Comparison of ENCODE assay signal across 10 mouse cellular contexts in the genomic region with DNA sequence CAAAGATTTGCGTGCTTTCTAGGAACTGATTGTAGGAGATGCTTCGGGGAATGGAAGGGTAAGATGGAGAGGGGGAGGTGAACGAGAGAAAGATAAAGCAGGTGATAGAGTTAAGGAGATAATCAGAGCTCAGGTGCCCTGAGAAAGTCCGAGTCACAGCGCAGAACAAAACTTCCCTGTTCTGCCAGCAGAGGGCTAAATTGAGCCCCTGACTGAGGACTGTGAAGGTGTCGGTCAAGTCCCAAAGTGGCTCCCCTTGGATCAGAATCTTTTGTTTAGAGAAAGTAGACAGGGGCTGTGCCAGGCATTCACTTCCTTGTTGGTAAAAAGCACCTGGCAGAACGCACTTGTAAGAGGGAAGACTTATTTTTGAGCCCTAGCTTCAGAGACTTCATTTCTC. TPM values are rescaled to one million over a fixed set of nuclear protein-coding genes. Genes with fewer than 3 reads are reported as not detected.
A peak's percentile ranks its signal among the peaks of the same experiment; 100 is the strongest.
DNase-seq lines count a peak whose midpoint lies in the region; ATAC-seq and TF ChIP-seq lines count a peak whose summit lies in the region.
"Had no signal": no experiment of that assay in that cellular context is flagged by ENCODE, and none has a peak within 500 bp of the region (broad histone marks: within the 10 kb centered on the region; RNA-seq: fewer than 3 reads in every experiment).

No protein-coding gene starts in this region.

- H3K4me1 ChIP-seq in forebrain, embryonic 10.5 days = peaks cover 21% of the 10 kb centered on the region
- H3K4me1 ChIP-seq in forebrain, embryonic 15.5 days = peaks cover 13% of the 10 kb centered on the region
- no peaks in the 10 kb centered on the region for H3K4me1 ChIP-seq in liver, adult 2 months (ENCODE audit: control insufficient read depth, insufficient read depth, low read length)
- no peaks in the 10 kb centered on the region for H3K4me1 ChIP-seq in liver, embryonic 11.5 days (replicated peaks; ENCODE audit: control insufficient read depth, insufficient read depth, low read length)
- H3K4me1 ChIP-seq in bone marrow, adult 2 months (ENCODE audit: control insufficient read depth, insufficient read depth, low read length) = no peaks in the 10 kb centered on the region

- no peak overlapping the region for H3K4me3 ChIP-seq in forebrain, embryonic 10.5 days
- no peak overlapping the region for H3K4me3 ChIP-seq in forebrain, embryonic 15.5 days
- H3K4me3 ChIP-seq in liver, adult 2 months (ENCODE audit: insufficient read depth, low read depth, low read length) = no peak overlapping the region
- no peak overlapping the region for H3K4me3 ChIP-seq in liver, embryonic 11.5 days (ENCODE audit: low read depth, low read length)
- H3K4me3 ChIP-seq in bone marrow, adult 2 months (replicated peaks; ENCODE audit: control insufficient read depth, low read depth, low read length) = no peak overlapping the region
- H3K4me3 ChIP-seq: heart, embryonic 15.5 days had no signal

- TF ChIP-seq CTCF in liver, adult 2 months (IDR thresholded peaks at IDR 0.05; ENCODE audit: low read depth, low read length) = peak; percentile 46; the same call in 1 of the 2 replicates
- TF ChIP-seq CTCF in bone marrow, adult 2 months (IDR thresholded peaks at IDR 0.05; ENCODE audit: control insufficient read depth, insufficient read depth, low read length) = peak; percentile 40; the same call in 1 of the 2 replicates

- peaks cover 40% of the 10 kb centered on the region for H3K27me3 ChIP-seq in forebrain, embryonic 10.5 days (ENCODE audit: poor library complexity, severe bottlenecking)
- no peaks in the 10 kb centered on the region for H3K27me3 ChIP-seq in forebrain, embryonic 15.5 days
- H3K27me3 ChIP-seq in liver, adult 2 months (ENCODE audit: control insufficient read depth, insufficient read depth, low read length) = peaks cover 10% of the 10 kb centered on the region
- H3K27me3 ChIP-seq in liver, embryonic 11.5 days (replicated peaks; ENCODE audit: control insufficient read depth, insufficient read depth, low read length) = peaks cover 20% of the 10 kb centered on the region

- H3K9ac ChIP-seq in forebrain, embryonic 15.5 days (replicated peaks) = no peak overlapping the region
- no peak overlapping the region for H3K9ac ChIP-seq in liver, adult 2 months (ENCODE audit: low read depth, low read length)
- H3K9ac ChIP-seq in liver, embryonic 11.5 days (ENCODE audit: low read depth, low read length) = no peak overlapping the region
- H3K9ac ChIP-seq: heart, embryonic 15.5 days had no signal

- no peak for TF ChIP-seq POLR2A in liver, adult 2 months (IDR thresholded peaks at IDR 0.05; ENCODE audit: extremely low read depth, insufficient read depth, low read length)
- no peak for TF ChIP-seq POLR2A in bone marrow, adult 2 months (IDR thresholded peaks at IDR 0.05; ENCODE audit: borderline replicate concordance, control insufficient read depth, low read depth, low read length)

- no peaks in the 10 kb centered on the region for H3K9me3 ChIP-seq in forebrain, embryonic 10.5 days
- no peaks in the 10 kb centered on the region for H3K9me3 ChIP-seq in forebrain, embryonic 15.5 days
- H3K9me3 ChIP-seq in liver, embryonic 11.5 days (ENCODE audit: control insufficient read depth, low read length) = no peaks in the 10 kb centered on the region
- H3K9me3 ChIP-seq: heart, embryonic 15.5 days had no signal

- WGBS in forebrain, embryonic 10.5 days = 27% methylated on average over 7 of the region's 7 CpGs
- 31% methylated on average over 7 of the region's 7 CpGs for WGBS in forebrain, embryonic 15.5 days
- WGBS in liver, adult 2 months = 27% methylated on average over 7 of the region's 7 CpGs
- WGBS in liver, embryonic 11.5 days = 16% methylated on average over 7 of the region's 7 CpGs
- WGBS in bone marrow, adult 2 months = 39% methylated on average over 7 of the region's 7 CpGs

- H3K4me2 ChIP-seq in forebrain, embryonic 15.5 days (replicated peaks) = no peak overlapping the region
- H3K4me2 ChIP-seq in liver, embryonic 11.5 days = no peak overlapping the region
- H3K4me2 ChIP-seq: heart, embryonic 15.5 days had no signal

- H3K27ac ChIP-seq in forebrain, embryonic 10.5 days = no peak overlapping the region
- no peak overlapping the region for H3K27ac ChIP-seq in forebrain, embryonic 15.5 days (replicated peaks)
- H3K27ac ChIP-seq in liver, adult 2 months (replicated peaks; ENCODE audit: insufficient read depth, low read depth, low read length) = no peak overlapping the region
- no peak overlapping the region for H3K27ac ChIP-seq in liver, embryonic 11.5 days (ENCODE audit: low read depth, low read length)
- H3K27ac ChIP-seq in bone marrow, adult 2 months (ENCODE audit: control insufficient read depth, insufficient read depth, low read depth, low read length, poor library complexity) = no peak overlapping the region
- H3K27ac ChIP-seq: heart, embryonic 15.5 days; macrophage had no signal

- no peaks in the 10 kb centered on the region for H3K79me2 ChIP-seq in liver, adult 2 months (ENCODE audit: control insufficient read depth, insufficient read depth, low read length)

- no peak; the same call in 1 of the 2 replicates for ATAC-seq in forebrain, embryonic 15.5 days (replicated peaks)
- ATAC-seq in liver, embryonic 11.5 days (replicated peaks; ENCODE audit: low FRiP score) = no peak
- ATAC-seq in megakaryocyte-erythroid progenitor cell, adult 5-6 weeks (replicated peaks; ENCODE audit: low FRiP score, low TSS enrichment, poor library complexity, severe bottlenecking) = peak; percentile 73

- H3K36me3 ChIP-seq in forebrain, embryonic 10.5 days (replicated peaks) = no peaks in the 10 kb centered on the region
- H3K36me3 ChIP-seq in forebrain, embryonic 15.5 days = no peaks in the 10 kb centered on the region
- no peaks in the 10 kb centered on the region for H3K36me3 ChIP-seq in liver, adult 2 months (ENCODE audit: control insufficient read depth, insufficient read depth, low read length)
- H3K36me3 ChIP-seq in liver, embryonic 11.5 days (ENCODE audit: control insufficient read depth, insufficient read depth, low read length) = no peaks in the 10 kb centered on the region
- H3K36me3 ChIP-seq: heart, embryonic 15.5 days had no signal

- DNase-seq in forebrain, embryonic 10.5 days (ENCODE audit: extremely low spot score, low spot score) = peak; percentile 32
- peak; percentile 2 for DNase-seq in liver, adult 2 months (ENCODE audit: extremely low read depth, low read depth, low spot score)
- DNase-seq in liver, embryonic 11.5 days (ENCODE audit: low spot score) = no peak
- DNase-seq in right cerebral cortex, adult 18-20 months = no peak
- no peak for DNase-seq in right cerebral cortex, adult 2 months (ENCODE audit: low spot score in 2 of 2)

RNA-seq across cellular contexts. Expression of a gene that starts 4.3 kb away (rescaled TPM):
- polyA plus RNA-seq in forebrain, embryonic 10.5 days (2016; fragmentation: Nextera tagmentation; extraction: Ambion mirVana) = 0.96 and 1.2 TPM in 2 replicates
- 5.0 and 5.1 TPM in 2 replicates for polyA plus RNA-seq in forebrain, embryonic 15.5 days (2015; fragmentation: Nextera tagmentation; extraction: Ambion mirVana)
- not detected in 2 replicates for total RNA-seq in liver, adult 2 months (2014; rRNA removed)
- not detected in 2 replicates for polyA plus RNA-seq in liver, adult 2 months (2012; rRNA removed)
- polyA plus RNA-seq in liver, embryonic 11.5 days (2014; fragmentation: Nextera tagmentation; extraction: Ambion mirVana) = 2.6 and 3.2 TPM in 2 replicates
- polyA plus RNA-seq in bone marrow, adult 2 months (2011; ENCODE audit: insufficient read depth, insufficient read length, low replicate concordance, missing spikeins) = 0.50 TPM in 1 of 2 replicates, not detected in the other
- not detected in 2 replicates for total RNA-seq in megakaryocyte-erythroid progenitor cell, adult 5-6 weeks (2014; fragmentation: Nextera tagmentation)
- total RNA-seq in megakaryocyte-erythroid progenitor cell, adult 5-6 weeks (2017) = not detected in 2 replicates
- polyA plus RNA-seq: macrophage had no signal

Comparison
In these comparisons a context has a peak if more than half of its experiments do, and no peak if none do; other contexts are left out.
1. DNase-seq: peak in forebrain, embryonic 10.5 days (single experiment) and liver, adult 2 months (single experiment); none in liver, embryonic 11.5 days (single experiment), right cerebral cortex, adult 18-20 months (single experiment) and right cerebral cortex, adult 2 months (0 of 2).